Mouse (Mus musculus) megakaryocyte, embryonic 14.5 days (primary cell): ENCODE results near the gene Vim. TPM values are rescaled to one million over a fixed set of nuclear protein-coding genes. Genes with fewer than 3 reads are reported as not detected.

Source experiments
- H3K27me3 ChIP-seq: replicated peaks from 2 replicates; pipeline ENCODE3; 2012; ENCODE audit warnings: inconsistent platforms
- H3K36me3 ChIP-seq: replicated peaks from 2 replicates; pipeline ENCODE3; 2012; ENCODE audit warnings: low read length, inconsistent platforms, mixed read lengths
- H3K4me1 ChIP-seq: 2 replicates; pipeline ENCODE4 v1.6.1; 2012; ENCODE audit warnings: inconsistent platforms
- H3K4me3 ChIP-seq: replicated peaks from 2 replicates; pipeline ENCODE3; 2012; ENCODE audit warnings: moderate library complexity, mild to moderate bottlenecking, inconsistent platforms
- H3K9me3 ChIP-seq: 2 replicates; pipeline ENCODE4 v1.6.1; 2012; ENCODE audit warnings: inconsistent platforms
- FLI1 ChIP-seq: IDR thresholded peaks from 2 replicates; pipeline ENCODE4 v1.6.1; 2012; ENCODE audit warnings: low read length, inconsistent platforms, mixed read lengths
- GATA1 ChIP-seq: IDR thresholded peaks from 3 replicates; pipeline ENCODE4 v1.6.1; 2012; ENCODE audit warnings: mixed read lengths, low read length, inconsistent platforms, borderline replicate concordance
- polyA plus RNA-seq: library from polyadenylated mRNA; stranded (reverse); fragments of >175 nt; gene quantifications from 2 replicates; pipeline ENCODE4 v1.2.3, GENCODE M21; 2012; ENCODE audit warnings: low replicate concordance; ENCODE audit not compliant: insufficient read depth

The Vim gene
- polyA plus RNA-seq, 1 experiment = 727 TPM

GRCm38 (mm10) chr2:13559729-13560128, 14.0 kb upstream of the Vim start:
- Histone ChIP-seq H3K36me3 (no peaks in the 10 kb centered on the region), H3K4me1 (peaks cover 43% of the 10 kb centered on the region)

GRCm38 (mm10) chr2:13560396-13560795, 13.3 kb upstream of the Vim start:
- Histone ChIP-seq H3K36me3 (no peaks in the 10 kb centered on the region), H3K4me1 (peaks cover 43% of the 10 kb centered on the region), H3K4me3 (no peak overlapping the region), H3K9me3 (no peaks in the 10 kb centered on the region), H3K27me3 (peaks cover 6% of the 10 kb centered on the region)
- no peak for TF ChIP-seq GATA1
- TF ChIP-seq FLI1 = no peak

More at GRCm38 (mm10) chr2:13559729-13560128, 14.0 kb upstream of the Vim start:
- TF ChIP-seq GATA1 = no peak
- TF ChIP-seq FLI1 = no peak
- Histone ChIP-seq H3K4me3 (no peak overlapping the region), H3K9me3 (no peaks in the 10 kb centered on the region), H3K27me3 (peaks cover 6% of the 10 kb centered on the region)

GRCm38 (mm10) chr2:13570122-13570521, 3.6 kb upstream of the Vim start:
- no peak for TF ChIP-seq GATA1
- no peak for TF ChIP-seq FLI1

GRCm38 (mm10) chr2:13572101-13572553, 1.6 kb upstream of the Vim start:
- Histone ChIP-seq H3K9me3 (no peaks in the 10 kb centered on the region), H3K4me1 (peaks cover 48% of the 10 kb centered on the region), H3K27me3 (peaks cover 70% of the 10 kb centered on the region), H3K4me3 (peak overlapping the region; percentile 95), H3K36me3 (peaks cover 2% of the 10 kb centered on the region)
- TF ChIP-seq FLI1 (no peak), GATA1 (no peak)

More at GRCm38 (mm10) chr2:13570122-13570521, 3.6 kb upstream of the Vim start:
- Histone ChIP-seq H3K36me3 (no peaks in the 10 kb centered on the region), H3K9me3 (no peaks in the 10 kb centered on the region), H3K4me1 (peaks cover 44% of the 10 kb centered on the region), H3K27me3 (peaks cover 57% of the 10 kb centered on the region), H3K4me3 (no peak overlapping the region)

GRCm38 (mm10) chr2:13572647-13573407, 900 bp upstream of the Vim start:
- H3K4me3 ChIP-seq = peak overlapping the region; percentile 95
- H3K27me3 ChIP-seq = peaks cover 70% of the 10 kb centered on the region
- H3K9me3 ChIP-seq = no peaks in the 10 kb centered on the region
- no peak for TF ChIP-seq FLI1
- TF ChIP-seq GATA1 = no peak
- H3K4me1 ChIP-seq = peaks cover 48% of the 10 kb centered on the region
- peaks cover 2% of the 10 kb centered on the region for H3K36me3 ChIP-seq

- Histone ChIP-seq H3K27me3 (peaks cover 62% of the 10 kb centered on the region), H3K4me1 (peaks cover 41% of the 10 kb centered on the region), H3K9me3 (no peaks in the 10 kb centered on the region), H3K4me3 (peak overlapping the region; percentile 95), H3K36me3 (peaks cover 11% of the 10 kb centered on the region)
- TF ChIP-seq GATA1 = no peak
- no peak for TF ChIP-seq FLI1
Observed at GRCm38 (mm10) chr2:13574066-13574800, 506 bp downstream of the Vim start.

- Histone ChIP-seq H3K4me3 (peak overlapping the region; percentile 95), H3K27me3 (peaks cover 61% of the 10 kb centered on the region), H3K36me3 (peaks cover 15% of the 10 kb centered on the region), H3K9me3 (no peaks in the 10 kb centered on the region), H3K4me1 (peaks cover 40% of the 10 kb centered on the region)
- TF ChIP-seq FLI1 (no peak), GATA1 (no peak)
Observed at GRCm38 (mm10) chr2:13574801-13575150, 1.0 kb downstream of the Vim start.

GRCm38 (mm10) chr2:13575287-13575801, 1.6 kb downstream of the Vim start:
- Histone ChIP-seq H3K27me3 (peaks cover 56% of the 10 kb centered on the region), H3K9me3 (no peaks in the 10 kb centered on the region), H3K4me3 (peak overlapping the region; percentile 95), H3K4me1 (peaks cover 36% of the 10 kb centered on the region), H3K36me3 (peaks cover 21% of the 10 kb centered on the region)
- no peak for TF ChIP-seq GATA1
- no peak for TF ChIP-seq FLI1

- TF ChIP-seq FLI1 (no peak), GATA1 (no peak)
- peaks cover 36% of the 10 kb centered on the region for H3K4me1 ChIP-seq
- peak overlapping the region; percentile 95 for H3K4me3 ChIP-seq
- H3K36me3 ChIP-seq = peaks cover 23% of the 10 kb centered on the region
- H3K27me3 ChIP-seq = peaks cover 50% of the 10 kb centered on the region
- H3K9me3 ChIP-seq = no peaks in the 10 kb centered on the region
Observed at GRCm38 (mm10) chr2:13575926-13576325, 2.2 kb downstream of the Vim start.

- no peak for TF ChIP-seq FLI1
- no peak for TF ChIP-seq GATA1
- peaks cover 39% of the 10 kb centered on the region for H3K27me3 ChIP-seq
- H3K36me3 ChIP-seq = peaks cover 33% of the 10 kb centered on the region
- no peaks in the 10 kb centered on the region for H3K9me3 ChIP-seq
- no peak overlapping the region for H3K4me3 ChIP-seq
- H3K4me1 ChIP-seq = peaks cover 31% of the 10 kb centered on the region
Observed at GRCm38 (mm10) chr2:13577399-13577798, 3.7 kb downstream of the Vim start.
